24 mouse cellular contexts compared by ENCODE assay signal in genomic region chr5:123922112-123922511, GRCm38 (mm10). TPM values are rescaled to one million over a fixed set of nuclear protein-coding genes. Genes with fewer than 3 reads are reported as not detected.
"Had no signal": no experiment of that assay in that cellular context is flagged by ENCODE, and none has a peak within 500 bp of the region (broad histone marks: within the 10 kb centered on the region; RNA-seq: fewer than 3 reads in every experiment).

No protein-coding gene starts in this region.

- H3K9me3 ChIP-seq: heart, embryonic 13.5 days; heart, embryonic 15.5 days; hindbrain, embryonic 13.5 days; hindbrain, embryonic 15.5 days; intestine, embryonic 15.5 days; limb, embryonic 10.5 days; limb, embryonic 12.5 days had no signal

- H3K9ac ChIP-seq: forebrain, postnatal 0 days; heart, embryonic 13.5 days; heart, embryonic 15.5 days; hindbrain, embryonic 13.5 days; hindbrain, embryonic 15.5 days; intestine, embryonic 15.5 days; limb, embryonic 12.5 days had no signal

- H3K27me3 ChIP-seq: heart, embryonic 13.5 days; heart, embryonic 15.5 days; hindbrain, embryonic 13.5 days; hindbrain, embryonic 15.5 days; intestine, embryonic 15.5 days; limb, embryonic 12.5 days had no signal

- ATAC-seq: forebrain, postnatal 0 days; inflammation-experienced regulatory T-cells, adult 6 months; intestine, embryonic 15.5 days; intestine, postnatal 0 days had no signal

- DNase-seq: forebrain, postnatal 0 days; gastrocnemius, postnatal 14 days; gastrocnemius, postnatal 36 days; heart, adult 11 months; heart, adult 2 months; heart, postnatal 14 days; heart, postnatal 36 days; kidney, adult 18-20 months; kidney, adult 8-10 months; kidney, postnatal 10 days; kidney, postnatal 25 days; kidney, postnatal 4 days; liver had no signal

- H3K27ac ChIP-seq: heart, adult 2 months; heart, embryonic 13.5 days; heart, embryonic 15.5 days; hindbrain, embryonic 13.5 days; hindbrain, embryonic 15.5 days; intestine, embryonic 15.5 days; layer of hippocampus, adult 2 months; limb, embryonic 10.5 days; limb, embryonic 12.5 days had no signal

- H3K4me3 ChIP-seq: heart, adult 2 months; heart, embryonic 13.5 days; heart, embryonic 15.5 days; hindbrain, embryonic 13.5 days; hindbrain, embryonic 15.5 days; intestine, embryonic 15.5 days; layer of hippocampus, adult 2 months; limb, embryonic 10.5 days; limb, embryonic 12.5 days had no signal

- H3K4me2 ChIP-seq: heart, embryonic 11.5 days; heart, embryonic 13.5 days; heart, embryonic 15.5 days; hindbrain, embryonic 13.5 days; hindbrain, embryonic 15.5 days; intestine, embryonic 15.5 days; limb, embryonic 12.5 days had no signal

- H3K4me1 ChIP-seq: heart, embryonic 13.5 days; heart, embryonic 15.5 days; hindbrain, embryonic 13.5 days; hindbrain, embryonic 15.5 days; intestine, embryonic 15.5 days; limb, embryonic 10.5 days; limb, embryonic 12.5 days had no signal

RNA-seq across cellular contexts. Expression of gene Gm43518, which starts 5.1 kb away (rescaled TPM):
- polyA plus RNA-seq: heart, adult 2 months had no signal

RNA-seq across cellular contexts. Expression of gene Hcar1, which starts 42.3 kb away (rescaled TPM):
- polyA plus RNA-seq: heart, embryonic 11.5 days; inflammation-experienced regulatory T-cells, adult 6 months; limb, embryonic 10.5 days; limb, embryonic 12.5 days had no signal
